Mouse (Mus musculus): ENCODE data around the gene Filip1.

DNA sequence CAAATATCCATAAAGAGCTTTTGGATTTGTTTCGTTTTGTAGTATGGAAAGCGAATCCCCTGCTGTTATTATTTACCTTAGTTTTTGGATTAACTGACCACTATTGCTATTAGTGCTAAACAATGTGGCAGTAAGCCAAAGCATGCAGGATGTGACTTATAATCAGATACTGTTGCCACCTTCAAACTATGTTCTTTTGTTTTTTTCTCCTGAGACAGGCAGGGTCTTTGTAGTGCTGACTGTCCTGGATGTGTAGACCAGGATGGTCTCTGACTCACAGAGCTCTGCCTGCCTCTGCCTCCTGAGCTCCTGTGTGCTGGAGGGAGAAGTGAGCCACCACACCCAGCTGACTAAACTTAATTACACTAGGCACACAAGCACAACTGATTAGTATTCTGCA lies 33.4 kb downstream of the Filip1 start:
- no peak for TF ChIP-seq GATA1 (IDR thresholded peaks at IDR 0.05; ENCODE audit: borderline replicate concordance, low read length)
- no peak for TF ChIP-seq FLI1 (IDR thresholded peaks at IDR 0.05; ENCODE audit: low read length)
